Mouse (Mus musculus): ENCODE measurements around the gene Klrb1c.

GRCm38 (mm10) chr6:128732032-128732431 is 57.0 kb downstream of the Klrb1c start:
- no peak for TF ChIP-seq POLR2A (IDR thresholded peaks at IDR 0.05; ENCODE audit: extremely low read depth, insufficient read depth, low read length)
- TF ChIP-seq CTCF (IDR thresholded peaks at IDR 0.05; ENCODE audit: extremely low read depth, insufficient read depth, low read length): no peak

Data from cortical plate, adult 2 months (tissue).